Mouse (Mus musculus) kidney, adult 11 months (tissue): ENCODE measurements at regions not wholly inside any gene's neighbourhood (a gene's known extent, or its start where the extent isn't known, plus 50 kb on each side); places are given as distances from the start of the nearest gene placed in this dataset.

Experiments
- DNase-seq: peaks from one replicate; pipeline ENCODE4 v3.0.0; 2022

- no peak for DNase-seq
Measured at GRCm38 (mm10) chr6:96057011-96057410, 55.9 kb upstream of the Fam19a1 start.

GRCm38 (mm10) chr6:96057575-96058159, 55.3 kb upstream of the Fam19a1 start:
- DNase-seq, result no peak

DNA sequence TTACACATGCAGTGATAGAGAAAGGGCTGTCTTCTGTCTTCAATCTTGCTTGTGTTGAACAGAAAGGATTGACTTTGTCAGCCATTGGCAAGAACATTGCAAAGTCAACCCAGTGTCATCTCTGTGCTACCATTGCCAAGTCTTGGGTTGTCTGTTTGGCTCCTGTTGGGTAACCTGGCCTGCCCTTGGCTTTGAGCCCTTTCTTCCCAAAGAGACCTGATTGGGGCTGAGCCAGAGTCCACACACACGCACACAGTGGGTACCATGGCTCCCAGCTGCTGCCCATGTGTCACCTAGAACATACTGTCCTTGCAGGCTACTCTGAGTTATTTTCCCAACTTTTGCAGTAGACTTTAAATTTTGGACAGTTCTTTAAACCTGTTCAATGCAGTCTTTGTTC, 51.0 kb upstream of the Fam19a1 start:
- no peak for DNase-seq
